Mouse (Mus musculus): Measurements from ENCODE around the gene Ppm1f.
"Not testable (repeated sequence)": the region's sequence is repeated elsewhere in the genome, so short reads cannot be mapped to it uniquely, and the experiment has no call there.

Ppm1f gene

GRCm38 (mm10) chr16:16911641-16912597 is 15.7 kb downstream of the Ppm1f start:
- DNase-seq (ENCODE audit: low read depth): peak; percentile 79

DNA sequence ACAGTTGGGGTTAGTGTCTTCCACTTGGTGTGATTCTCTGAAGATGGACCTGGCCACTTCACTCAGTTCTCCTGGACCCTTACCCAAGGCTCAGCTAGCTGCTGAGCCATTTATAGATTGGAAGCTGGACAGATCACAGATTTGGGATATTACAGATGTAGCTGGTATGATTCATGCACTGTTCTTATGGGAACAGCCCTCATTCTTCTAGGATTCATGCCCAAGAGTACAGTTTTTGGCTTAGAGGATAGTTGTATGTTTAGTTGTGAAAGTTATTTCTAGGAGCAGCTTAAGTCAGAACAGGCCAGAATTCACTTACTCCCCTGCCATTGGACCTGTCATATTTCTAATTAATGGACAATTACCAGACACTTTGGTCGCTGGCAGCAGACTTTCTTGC is 17.2 kb downstream of the Ppm1f start:
- DNase-seq (ENCODE audit: low read depth): no peak

DNA sequence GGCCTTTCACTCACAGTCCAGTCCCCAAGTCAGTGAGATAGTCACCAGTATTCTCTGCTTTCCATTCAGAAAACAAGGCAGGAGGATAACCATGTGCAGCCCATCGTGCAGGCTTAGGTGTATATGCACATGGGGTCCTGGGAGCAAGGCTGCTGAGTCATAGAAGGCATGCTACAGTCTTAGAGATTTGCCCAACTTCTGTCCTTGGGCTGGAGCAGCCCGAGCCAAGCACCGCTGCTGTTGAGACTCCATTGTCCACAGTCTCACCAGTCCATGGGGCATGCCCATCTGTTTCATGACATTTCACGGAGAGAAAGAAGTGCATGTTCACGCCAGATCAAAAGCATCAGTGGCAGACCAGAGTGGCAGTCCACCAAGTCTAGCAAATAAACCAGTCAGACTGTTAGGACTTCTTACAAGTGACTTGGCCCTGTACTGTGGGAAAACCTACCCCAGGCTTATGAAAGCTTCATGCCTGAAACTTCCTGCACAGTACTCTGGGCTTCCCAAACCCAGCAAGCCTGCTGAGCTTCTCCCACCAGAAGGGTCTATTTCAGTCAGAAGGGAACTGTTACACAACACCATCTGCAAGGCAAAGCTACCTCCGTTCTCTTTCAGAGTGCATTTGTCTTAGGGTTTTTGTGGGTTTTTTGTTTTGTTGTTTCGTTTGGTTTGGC is 22.3 kb downstream of the Ppm1f start:
- no peak for DNase-seq (ENCODE audit: low read depth)

DNA sequence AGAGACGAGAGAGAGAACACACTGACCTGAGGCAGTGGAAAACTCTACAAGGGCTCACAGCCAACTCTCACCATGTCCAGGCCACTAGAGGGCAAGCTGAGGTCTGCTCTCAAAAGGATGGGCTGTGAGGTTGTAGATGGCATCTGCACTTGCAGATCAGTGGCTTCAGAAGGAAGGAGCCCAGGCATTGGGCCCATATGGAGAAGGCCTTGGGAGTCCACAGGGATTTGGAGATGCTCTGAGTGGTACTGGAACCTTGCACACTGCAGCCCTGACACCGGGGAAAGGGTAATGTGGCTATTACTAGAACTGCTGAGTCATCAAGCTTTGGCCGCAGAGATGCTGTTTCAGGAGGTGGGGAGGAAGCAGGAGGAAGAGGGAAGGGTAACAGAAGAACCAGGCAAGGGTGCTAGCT is 24.8 kb downstream of the Ppm1f start:
- DNase-seq (ENCODE audit: low read depth): peak; percentile 20

DNA sequence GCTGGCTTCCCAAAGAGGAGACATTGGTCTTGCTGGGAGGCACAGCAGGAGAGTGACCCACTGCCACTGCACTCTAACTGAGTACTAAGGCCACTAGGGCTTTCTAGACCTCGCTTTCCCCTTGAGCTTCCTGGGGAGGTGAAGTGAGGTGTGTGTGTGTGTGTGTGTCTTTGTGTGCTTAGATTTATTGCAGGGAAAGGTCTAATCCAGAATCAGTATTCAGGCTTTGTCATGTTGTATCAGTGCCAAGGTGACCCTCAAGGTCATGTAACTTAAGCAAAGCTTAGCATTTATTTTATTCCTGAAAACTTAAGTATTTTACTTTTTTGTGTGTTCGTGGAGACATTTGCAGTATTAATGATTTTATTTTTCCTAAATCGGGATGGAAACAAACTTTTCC is 28.2 kb downstream of the Ppm1f start:
- DNase-seq (ENCODE audit: low read depth): no peak

DNA sequence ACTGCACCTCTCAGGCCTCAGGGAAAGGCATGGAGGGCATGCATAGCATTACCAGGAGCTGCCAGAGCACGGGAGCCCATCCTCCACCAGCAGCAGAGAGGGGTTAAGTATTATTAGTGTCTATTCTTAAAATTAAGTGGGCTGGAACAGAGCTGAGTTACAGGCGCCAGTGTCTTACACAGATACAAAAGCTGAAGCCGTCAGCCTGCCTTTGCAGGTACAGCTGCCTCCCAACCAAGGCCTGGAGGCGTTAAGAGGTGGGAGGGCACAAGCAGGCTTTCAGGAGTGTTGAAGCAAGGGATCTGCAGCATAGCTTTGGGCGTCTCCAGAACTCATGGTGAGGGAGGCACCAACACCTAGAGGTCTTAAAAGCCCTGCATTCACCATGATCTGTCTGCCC is 30.3 kb downstream of the Ppm1f start:
- DNase-seq (ENCODE audit: low read depth): no peak

- not testable (repeated sequence) for DNase-seq (ENCODE audit: low read depth)
Measured at GRCm38 (mm10) chr16:16928908-16929307, 32.6 kb downstream of the Ppm1f start.

- no peak for DNase-seq (ENCODE audit: low read depth)
Measured at GRCm38 (mm10) chr16:16930326-16930725, 34.1 kb downstream of the Ppm1f start.

GRCm38 (mm10) chr16:16930810-16931296 is 34.6 kb downstream of the Ppm1f start:
- no peak for DNase-seq (ENCODE audit: low read depth)

GRCm38 (mm10) chr16:16939543-16939942 is 43.3 kb downstream of the Ppm1f start:
- no peak for DNase-seq (ENCODE audit: low read depth)

DNA sequence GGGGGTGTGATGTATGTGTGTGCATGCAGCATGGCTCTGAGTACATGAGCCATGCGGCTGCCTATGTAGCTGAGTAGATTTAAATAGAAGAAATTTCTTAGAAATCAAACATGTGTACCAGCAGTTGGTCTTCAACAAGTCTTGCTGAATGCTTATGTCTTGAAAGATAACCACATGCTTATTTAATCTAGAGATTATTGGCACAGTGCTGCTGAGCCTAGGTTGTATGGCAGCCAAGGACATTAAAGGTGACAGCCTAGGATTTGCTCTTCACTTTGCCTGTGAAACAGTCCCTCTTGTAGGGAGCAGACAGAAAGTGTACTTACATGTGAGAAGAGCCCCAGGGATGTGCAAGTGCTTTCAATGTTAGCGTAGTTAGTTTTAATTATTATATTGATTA is 44.8 kb downstream of the Ppm1f start:
- DNase-seq (ENCODE audit: low read depth): no peak

GRCm38 (mm10) chr16:16958575-16958974 is 62.3 kb downstream of the Ppm1f start:
- DNase-seq (ENCODE audit: low read depth): no peak

DNA sequence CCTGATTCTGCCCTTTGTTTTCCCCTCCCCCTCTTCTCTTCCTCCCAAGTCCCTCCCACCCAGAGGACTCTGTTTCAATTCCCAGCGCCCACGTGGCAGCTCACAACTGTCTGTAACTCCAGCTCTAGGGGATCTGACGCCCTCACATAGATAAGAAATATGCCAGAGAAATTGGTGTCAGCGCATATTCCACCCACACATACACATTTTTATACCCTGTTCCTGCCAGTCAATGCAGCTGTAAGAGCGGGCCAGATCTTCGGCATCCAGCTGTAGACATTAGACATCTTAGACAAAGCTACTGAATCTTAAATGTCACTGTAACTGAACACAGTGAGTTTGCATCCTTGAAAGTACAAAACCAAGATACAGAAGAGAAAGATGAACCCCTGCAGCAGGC is 63.6 kb downstream of the Ppm1f start:
- DNase-seq (ENCODE audit: low read depth): no peak

DNA sequence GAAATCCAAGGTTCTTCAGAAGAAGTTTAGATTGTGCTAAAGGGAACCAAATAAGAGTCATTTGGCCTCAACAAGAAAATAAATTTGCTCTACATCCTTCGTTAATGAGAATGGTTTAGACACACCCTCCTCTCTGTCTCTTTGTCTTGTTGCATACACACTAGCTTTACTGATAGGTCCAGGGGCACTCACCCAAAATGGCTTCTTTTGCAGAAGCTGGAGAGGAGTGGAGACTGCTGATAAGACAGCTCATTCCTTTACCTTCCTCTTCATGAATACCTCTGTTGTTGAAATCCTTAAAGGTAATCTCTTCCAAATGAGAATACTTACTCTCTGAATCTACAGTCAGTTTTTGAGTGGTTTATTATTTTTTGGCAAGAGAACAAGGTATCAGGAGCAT is 68.9 kb downstream of the Ppm1f start:
- DNase-seq (ENCODE audit: low read depth): no peak

GRCm38 (mm10) chr16:16966290-16966689 is 70.0 kb downstream of the Ppm1f start:
- no peak for DNase-seq (ENCODE audit: low read depth)

Measured in induced T-regulatory cell, adult 2 months (primary cell).